Mouse (Mus musculus) small intestine, adult 2 months (tissue): ENCODE data around the gene Pak3.

Experiments used
- CTCF ChIP-seq: fragments of 200-500 bp; IDR thresholded peaks from 2 replicates; pipeline ENCODE4 v1.5.1; 2012; ENCODE audit warnings: low read depth, mild to moderate bottlenecking, control low read depth, inconsistent platforms, low read length, moderate library complexity, mixed read lengths; ENCODE audit not compliant: insufficient replicate concordance, insufficient read length; ENCODE audit errors: extremely low read depth
- POLR2A ChIP-seq: fragments of 200-500 bp; IDR thresholded peaks from 2 replicates; pipeline ENCODE4 v1.6.1; 2012; ENCODE audit warnings: low read depth, mild to moderate bottlenecking, control low read depth, inconsistent platforms, low read length, moderate library complexity

DNA sequence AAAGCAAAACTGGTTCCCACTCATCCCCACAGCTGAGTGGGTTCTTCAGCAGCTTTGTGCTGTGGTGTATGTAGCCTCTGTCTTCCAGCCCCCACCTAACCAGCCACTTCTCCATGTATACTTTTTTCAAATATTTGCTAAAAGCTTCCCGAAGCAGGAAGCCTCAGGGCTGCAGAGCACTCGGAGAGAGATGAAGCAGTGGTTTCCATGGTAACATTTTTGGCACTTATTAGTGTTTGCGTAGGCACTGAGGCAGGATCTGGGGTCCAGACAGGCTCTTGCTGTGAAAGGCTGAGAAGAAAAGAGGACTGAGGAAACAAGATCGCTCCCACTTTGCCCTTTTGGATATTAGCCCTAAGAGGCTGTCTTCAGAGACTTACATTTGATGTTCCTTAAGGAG, 100.3 kb downstream of the Pak3 start:
- no peak for TF ChIP-seq CTCF
- no peak for TF ChIP-seq POLR2A
